Comparison of ENCODE assay signal across 8 mouse cellular contexts in genomic region chrX:103529185-103529584, GRCm38 (mm10).
DNase-seq lines count a peak whose midpoint lies in the region; ATAC-seq and TF ChIP-seq lines count a peak whose summit lies in the region.

No protein-coding gene starts in this region.

- H3K27ac ChIP-seq in ES-E14 (ENCODE audit: insufficient read depth, low read depth, low read length, poor library complexity, severe bottlenecking) = no peak overlapping the region
- peak overlapping the region; percentile 60; the same call in 1 of the 2 replicates for H3K27ac ChIP-seq in forebrain, embryonic 15.5 days (replicated peaks)
- H3K27ac ChIP-seq in liver, postnatal 0 days (ENCODE audit: low read depth) = peak overlapping the region; percentile 6; the same call in 1 of the 2 replicates
- no peak overlapping the region for H3K27ac ChIP-seq in neural tube, embryonic 12.5 days

- no peak for TF ChIP-seq EP300 in liver, postnatal 0 days (IDR thresholded peaks at IDR 0.05; ENCODE audit: low read depth)

- no peaks in the 10 kb centered on the region for H3K9me3 ChIP-seq in ES-E14 (ENCODE audit: control insufficient read depth, insufficient read depth, low read depth, low read length)
- H3K9me3 ChIP-seq in forebrain, embryonic 15.5 days = no peaks in the 10 kb centered on the region
- H3K9me3 ChIP-seq in liver, postnatal 0 days (ENCODE audit: low read length) = no peaks in the 10 kb centered on the region
- H3K9me3 ChIP-seq in neural tube, embryonic 12.5 days = no peaks in the 10 kb centered on the region

- no peak for TF ChIP-seq CTCF in liver, postnatal 0 days (IDR thresholded peaks at IDR 0.05; ENCODE audit: low read depth)

- intact Hi-C loops in heart, postnatal 10 days (cut with DNase I) = no loop called here

- H3K36me3 ChIP-seq in ES-E14 (ENCODE audit: control insufficient read depth, insufficient read depth, low read length, poor library complexity, severe bottlenecking) = no peaks in the 10 kb centered on the region
- no peaks in the 10 kb centered on the region for H3K36me3 ChIP-seq in forebrain, embryonic 15.5 days
- no peaks in the 10 kb centered on the region for H3K36me3 ChIP-seq in liver, postnatal 0 days (replicated peaks; ENCODE audit: insufficient read depth, low read length)
- no peaks in the 10 kb centered on the region for H3K36me3 ChIP-seq in neural tube, embryonic 12.5 days

- peak; percentile 9 for DNase-seq in ES-E14 (ENCODE audit: low read depth, low spot score)
- peak; percentile 66 for DNase-seq in cerebellum, adult 18-20 months
- peak; percentile 76 to 80 for DNase-seq in heart, postnatal 10 days
- peak; percentile 67 to 84 for DNase-seq in kidney, postnatal 36 days
- DNase-seq in liver, postnatal 0 days = peak; percentile 77
- peak; percentile 78 for DNase-seq in testis, postnatal 10 days (ENCODE audit: low spot score)

- H3K4me1 ChIP-seq in ES-E14 (ENCODE audit: control insufficient read depth in 2 of 2, insufficient read depth in 2 of 2, low read length in 2 of 2, poor library complexity in 1 of 2) = no peaks in the 10 kb centered on the region
- peaks cover 16% of the 10 kb centered on the region for H3K4me1 ChIP-seq in forebrain, embryonic 15.5 days
- no peaks in the 10 kb centered on the region for H3K4me1 ChIP-seq in liver, postnatal 0 days (ENCODE audit: insufficient read depth)
- peaks cover 8% of the 10 kb centered on the region for H3K4me1 ChIP-seq in neural tube, embryonic 12.5 days

- H3K27me3 ChIP-seq in forebrain, embryonic 15.5 days = no peaks in the 10 kb centered on the region
- no peaks in the 10 kb centered on the region for H3K27me3 ChIP-seq in liver, postnatal 0 days (ENCODE audit: insufficient read depth, low read length)
- H3K27me3 ChIP-seq in neural tube, embryonic 12.5 days (replicated peaks) = no peaks in the 10 kb centered on the region

- in situ Hi-C loops in ES-E14 (cut with MboI; ENCODE audit: low sequenced_read_pairs in 2 of 2, unreplicated experiment in 2 of 2) = no loop called here

- peak; percentile 80 for ATAC-seq in forebrain, embryonic 15.5 days (replicated peaks)
- peak; percentile 91 for ATAC-seq in liver, postnatal 0 days
- ATAC-seq in neural tube, embryonic 12.5 days (ENCODE audit: low FRiP score, low read depth) = 0 out of 2 replicates have a peak, but pooled peaks have one; percentile 26

- 0 out of 4 replicates have a peak overlapping the region, but pooled peaks of 1 of the 2 experiments have one; percentile 17 for H3K4me3 ChIP-seq in ES-E14 (ENCODE audit: insufficient read depth in 1 of 2, low read depth in 1 of 2, low read length in 2 of 2, poor library complexity in 1 of 2, severe bottlenecking in 1 of 2)
- peak overlapping the region; percentile 23 for H3K4me3 ChIP-seq in forebrain, embryonic 15.5 days
- H3K4me3 ChIP-seq in liver, postnatal 0 days (ENCODE audit: low read depth, low read length) = peak overlapping the region; percentile 22; the same call in 1 of the 2 replicates
- H3K4me3 ChIP-seq in neural tube, embryonic 12.5 days = no peak overlapping the region

- WGBS in forebrain, embryonic 15.5 days = under 1% methylated on average over 22 of the region's 23 CpGs
- WGBS in liver, postnatal 0 days (ENCODE audit: insufficient replicate concordance) = 7% methylated on average over 23 of the region's 23 CpGs
- WGBS in neural tube, embryonic 12.5 days = under 1% methylated on average over 20 of the region's 23 CpGs

- peak overlapping the region; percentile 36 for H3K4me2 ChIP-seq in forebrain, embryonic 15.5 days (replicated peaks)
- H3K4me2 ChIP-seq in liver, postnatal 0 days (ENCODE audit: low read depth, low read length) = peak overlapping the region; percentile 56
- H3K4me2 ChIP-seq in neural tube, embryonic 12.5 days (replicated peaks) = peak overlapping the region; percentile 40

- H3K9ac ChIP-seq in ES-E14 (ENCODE audit: insufficient read depth, low read depth, low read length, poor library complexity, severe bottlenecking) = no peak overlapping the region
- H3K9ac ChIP-seq in forebrain, embryonic 15.5 days (replicated peaks) = no peak overlapping the region
- no peak overlapping the region for H3K9ac ChIP-seq in liver, postnatal 0 days (replicated peaks)
- no peak overlapping the region for H3K9ac ChIP-seq in neural tube, embryonic 12.5 days

TF ChIP-seq in ES-E14, 5 proteins besides CTCF, POLR2A, EP300 and RAD21:
- peak; percentile 53 for TF ChIP-seq ZNF384 (IDR thresholded peaks at IDR 0.05; ENCODE audit: low read depth, low read length)
- no peak for TF ChIP-seq CHD2 (IDR thresholded peaks at IDR 0.05; ENCODE audit: low read depth, low read length)
- no peak for TF ChIP-seq MAFK (IDR thresholded peaks at IDR 0.05; ENCODE audit: insufficient read depth, low read depth, low read length)
- no peak for TF ChIP-seq ZC3H11A (IDR thresholded peaks at IDR 0.05; ENCODE audit: borderline replicate concordance, low read depth, low read length)
- no peak for TF ChIP-seq HCFC1 (IDR thresholded peaks at IDR 0.05; ENCODE audit: borderline replicate concordance, insufficient read depth, low read length)

Comparison
In these comparisons a context has a peak if more than half of its experiments do, and no peak if none do; other contexts are left out.
1. DNase-seq: peak in every context shown above with its lines; median percentile 78 in heart, postnatal 10 days; 78 in testis, postnatal 10 days; 77 in liver, postnatal 0 days; 76 in kidney, postnatal 36 days; 66 in cerebellum, adult 18-20 months; 9 in ES-E14.
2. H3K27ac ChIP-seq: peak in forebrain, embryonic 15.5 days (single experiment) and liver, postnatal 0 days (single experiment); none in ES-E14 (single experiment) and neural tube, embryonic 12.5 days (single experiment).
3. ATAC-seq: peak in every context shown above with its lines; median percentile 91 in liver, postnatal 0 days; 80 in forebrain, embryonic 15.5 days; 26 in neural tube, embryonic 12.5 days.
4. Peak in every context shown above with its lines, with median percentiles within 50 percentile points of each other: H3K4me2 ChIP-seq.